Mouse (Mus musculus) lung, embryonic 15.5 days (tissue): ENCODE data around the gene Mchr1. TPM values are rescaled to one million over a fixed set of nuclear protein-coding genes. Genes with fewer than 3 reads are reported as not detected.

Experiments
- ATAC-seq: fragments of 200-750 bp; cut with Nextera tagmentation; 2 replicates; pipeline ENCODE4 v1.8.0; 2017; ENCODE audit warnings: moderate number of reproducible peaks, borderline replicate concordance; ENCODE audit not compliant: low FRiP score, low TSS enrichment; ENCODE audit errors: extremely low read depth
- H3K27ac ChIP-seq: fragments of 300-500 bp; sonication (generic); 2 replicates; pipeline ENCODE4 v1.5.1; 2015; ENCODE audit warnings: moderate library complexity, mild to moderate bottlenecking, inconsistent platforms
- H3K27me3 ChIP-seq: fragments of 300-500 bp; sonication (generic); 2 replicates; pipeline ENCODE4 v1.6.1; 2015; ENCODE audit warnings: inconsistent platforms
- H3K36me3 ChIP-seq: fragments of 300-500 bp; sonication (generic); 2 replicates; pipeline ENCODE4 v1.6.1; 2015; ENCODE audit warnings: inconsistent platforms
- H3K4me1 ChIP-seq: fragments of 300-500 bp; sonication (generic); 2 replicates; pipeline ENCODE4 v1.6.1; 2015; ENCODE audit warnings: inconsistent platforms
- H3K4me2 ChIP-seq: fragments of 300-500 bp; sonication (generic); 2 replicates; pipeline ENCODE4 v1.6.1; 2015; ENCODE audit warnings: inconsistent platforms, mild to moderate bottlenecking, moderate library complexity
- H3K4me3 ChIP-seq: fragments of 300-500 bp; sonication (generic); 2 replicates; pipeline ENCODE4 v1.5.1; 2015; ENCODE audit warnings: mild to moderate bottlenecking, inconsistent platforms
- H3K9ac ChIP-seq: fragments of 300-500 bp; sonication (generic); 2 replicates; pipeline ENCODE4 v1.6.1; 2015; ENCODE audit warnings: inconsistent platforms
- H3K9me3 ChIP-seq: fragments of 300-500 bp; sonication (generic); 2 replicates; pipeline ENCODE4 v1.6.1; 2016; ENCODE audit warnings: inconsistent platforms
- WGBS: fragments of 180-500 bp; shearing (Covaris S2); methylation state at CpG from one replicate; pipeline ENCODE4 v1.1.7; 2015; 5-methylcytosine and 5-hydroxymethylcytosine counted together
- polyA plus RNA-seq: library from polyadenylated mRNA; unstranded; fragments of >200 nt; fragmentation: Nextera tagmentation; extraction: Ambion mirVana; gene quantifications from 2 replicates; pipeline ENCODE4 v1.2.1, GENCODE M21; 2015

The Mchr1 gene
- polyA plus RNA-seq, 1 experiment from 2014 or later: 1.1 TPM

DNA sequence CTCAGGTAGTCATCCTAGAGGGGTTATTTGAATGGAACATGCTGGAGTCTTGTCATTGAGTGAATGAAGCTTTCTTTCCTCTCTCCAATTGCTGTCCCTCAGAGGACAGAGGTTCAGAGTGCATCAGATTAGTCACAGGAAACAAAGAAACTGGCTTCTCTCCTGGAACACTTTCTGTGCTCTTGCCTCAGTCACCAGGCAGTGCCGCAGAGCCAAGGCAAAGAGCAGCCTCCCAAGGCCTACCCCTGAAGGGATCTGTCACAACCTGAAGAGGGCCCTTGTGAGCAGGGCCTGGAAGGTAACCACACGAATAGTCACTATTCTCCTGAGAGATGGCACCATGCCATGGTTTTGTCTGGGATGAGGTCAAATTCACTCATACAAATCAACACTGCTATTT, 18.3 kb downstream of the Mchr1 start:
- Histone ChIP-seq H3K9ac (no peak overlapping the region), H3K9me3 (no peaks in the 10 kb centered on the region), H3K36me3 (no peaks in the 10 kb centered on the region), H3K4me1 (peaks cover 14% of the 10 kb centered on the region), H3K27ac (no peak overlapping the region), H3K4me3 (no peak overlapping the region), H3K4me2 (no peak overlapping the region), H3K27me3 (no peaks in the 10 kb centered on the region)
- WGBS: 73% methylated on average over 2 of the region's 2 CpGs
- ATAC-seq: no peak

DNA sequence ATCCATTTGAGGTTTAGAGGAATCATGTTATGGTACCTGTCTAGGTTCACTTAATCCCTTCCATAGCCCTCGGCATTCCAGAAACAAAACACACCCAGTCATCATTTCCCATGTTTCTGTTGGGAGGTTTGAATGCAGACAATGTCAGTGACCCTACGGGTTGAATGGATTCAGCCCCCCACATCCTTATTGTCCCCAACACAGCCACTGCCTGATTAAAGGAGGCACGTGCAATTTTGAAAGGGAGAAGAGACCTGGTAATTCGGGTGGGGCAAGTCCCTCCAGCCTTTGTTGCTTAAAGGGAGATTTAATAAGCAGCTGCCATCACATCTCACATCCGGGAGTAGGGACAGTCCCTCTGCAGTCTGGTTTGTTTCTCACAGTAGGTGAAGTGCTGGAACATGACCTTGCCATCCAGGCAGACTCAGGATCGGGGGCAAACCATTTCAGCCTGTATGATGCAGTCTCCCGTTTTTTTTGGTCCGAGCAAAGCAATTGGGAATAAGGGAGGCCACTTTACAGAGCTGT, 18.9 kb downstream of the Mchr1 start:
- Histone ChIP-seq H3K27ac (no peak overlapping the region), H3K36me3 (no peaks in the 10 kb centered on the region), H3K27me3 (no peaks in the 10 kb centered on the region), H3K4me3 (no peak overlapping the region), H3K9ac (no peak overlapping the region), H3K4me2 (no peak overlapping the region), H3K4me1 (peaks cover 9% of the 10 kb centered on the region), H3K9me3 (no peaks in the 10 kb centered on the region)
- no peak for ATAC-seq
- WGBS: 66% methylated on average over 8 of the region's 8 CpGs

DNA sequence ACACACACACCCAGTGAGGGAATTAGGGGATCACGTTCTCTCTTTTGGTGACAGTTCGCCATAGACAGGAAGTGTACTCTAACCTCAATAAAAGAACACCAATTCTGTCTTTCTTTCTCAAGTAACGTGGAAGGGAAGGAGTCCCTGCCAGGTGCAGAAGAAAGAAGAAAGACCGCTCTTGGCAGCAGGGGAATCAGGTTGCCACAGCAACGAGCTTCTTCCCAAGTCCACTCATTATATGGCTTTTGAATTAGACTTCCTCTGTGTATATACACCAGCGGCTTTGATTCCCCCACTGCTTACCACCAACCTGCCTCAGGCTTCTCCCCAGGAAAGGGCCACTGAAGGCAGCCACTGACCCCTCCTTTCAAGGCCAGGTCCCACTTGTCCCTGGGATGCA, 19.8 kb downstream of the Mchr1 start:
- Histone ChIP-seq H3K4me1 (peaks cover 7% of the 10 kb centered on the region; the same call in 1 of the 2 replicates), H3K27ac (no peak overlapping the region), H3K4me3 (no peak overlapping the region), H3K27me3 (no peaks in the 10 kb centered on the region), H3K9me3 (no peaks in the 10 kb centered on the region), H3K4me2 (no peak overlapping the region), H3K36me3 (no peaks in the 10 kb centered on the region), H3K9ac (no peak overlapping the region)
- ATAC-seq: no peak
- WGBS: 42% methylated on average over 6 of the region's 6 CpGs

DNA sequence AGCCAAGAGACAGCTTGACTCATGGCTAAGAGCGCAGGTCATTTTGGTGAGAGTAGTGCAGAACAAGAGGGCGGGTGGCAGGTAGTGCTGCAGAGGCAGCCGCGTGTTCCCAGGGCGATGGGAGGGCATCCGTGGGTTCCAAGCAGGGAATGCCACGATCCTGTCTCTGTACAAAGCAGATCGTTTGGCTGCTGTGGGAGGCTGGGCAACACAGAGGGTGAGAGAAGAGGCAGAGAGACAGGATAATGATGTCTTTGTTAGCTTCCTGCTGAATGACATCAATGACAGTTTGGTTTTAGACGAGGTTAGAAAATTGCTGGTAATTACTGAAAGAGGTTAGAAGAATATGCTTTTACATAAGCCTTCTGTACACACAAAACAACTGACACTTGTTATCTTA, 23.0 kb downstream of the Mchr1 start:
- H3K27ac ChIP-seq: no peak overlapping the region
- no peaks in the 10 kb centered on the region for H3K9me3 ChIP-seq
- no peak overlapping the region for H3K4me2 ChIP-seq
- H3K4me1 ChIP-seq: no peaks in the 10 kb centered on the region; the same call in 1 of the 2 replicates
- no peaks in the 10 kb centered on the region for H3K27me3 ChIP-seq
- no peak for ATAC-seq
- H3K4me3 ChIP-seq: no peak overlapping the region
- no peaks in the 10 kb centered on the region for H3K36me3 ChIP-seq
- H3K9ac ChIP-seq: no peak overlapping the region
- WGBS: 54% methylated on average over 9 of the region's 9 CpGs

DNA sequence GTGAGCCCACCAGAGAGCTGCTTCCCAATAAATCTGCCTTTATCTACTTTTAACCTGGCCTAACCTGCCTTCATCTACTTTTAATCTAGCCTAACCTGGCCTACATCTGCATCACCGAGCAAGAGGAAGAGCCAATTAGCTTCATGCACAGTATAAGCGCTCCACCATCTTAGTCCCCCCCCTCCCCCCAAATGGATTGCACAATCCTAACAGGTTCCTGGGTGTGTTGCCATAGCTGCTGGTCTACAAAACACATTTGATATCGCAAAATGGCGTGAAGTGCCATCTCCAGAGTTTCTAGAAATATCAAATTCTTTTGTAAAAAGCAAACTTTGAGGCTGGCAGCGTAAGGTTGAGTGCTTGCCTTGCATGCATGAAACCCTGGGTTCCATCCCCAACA, 24.0 kb downstream of the Mchr1 start:
- Histone ChIP-seq H3K27me3 (no peaks in the 10 kb centered on the region), H3K27ac (no peak overlapping the region), H3K4me1 (peaks cover 6% of the 10 kb centered on the region), H3K36me3 (no peaks in the 10 kb centered on the region), H3K9me3 (no peaks in the 10 kb centered on the region), H3K4me2 (no peak overlapping the region), H3K4me3 (no peak overlapping the region), H3K9ac (no peak overlapping the region)
- WGBS: 81% methylated on average over 5 of the region's 5 CpGs
- no peak for ATAC-seq

DNA sequence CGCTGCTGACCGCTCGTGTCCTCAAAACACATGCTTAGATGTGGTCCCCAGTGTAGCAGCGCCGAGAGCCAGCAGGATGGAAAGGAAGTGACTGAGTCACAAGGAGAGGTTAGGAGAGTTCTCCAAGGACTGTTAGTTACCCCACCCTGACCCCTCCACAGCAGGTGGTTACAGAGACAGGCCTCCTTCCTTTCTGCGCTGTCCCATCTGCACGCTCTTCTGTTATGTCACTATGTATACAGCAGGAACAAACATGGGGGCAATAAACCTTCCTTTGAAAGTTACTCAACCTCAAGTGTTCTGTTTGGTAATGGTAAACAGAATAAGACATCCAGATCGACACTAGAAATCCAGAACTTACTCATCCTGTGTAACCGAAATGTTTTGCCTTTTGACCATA, 24.9 kb downstream of the Mchr1 start:
- WGBS: 73% methylated on average over 9 of the region's 9 CpGs

DNA sequence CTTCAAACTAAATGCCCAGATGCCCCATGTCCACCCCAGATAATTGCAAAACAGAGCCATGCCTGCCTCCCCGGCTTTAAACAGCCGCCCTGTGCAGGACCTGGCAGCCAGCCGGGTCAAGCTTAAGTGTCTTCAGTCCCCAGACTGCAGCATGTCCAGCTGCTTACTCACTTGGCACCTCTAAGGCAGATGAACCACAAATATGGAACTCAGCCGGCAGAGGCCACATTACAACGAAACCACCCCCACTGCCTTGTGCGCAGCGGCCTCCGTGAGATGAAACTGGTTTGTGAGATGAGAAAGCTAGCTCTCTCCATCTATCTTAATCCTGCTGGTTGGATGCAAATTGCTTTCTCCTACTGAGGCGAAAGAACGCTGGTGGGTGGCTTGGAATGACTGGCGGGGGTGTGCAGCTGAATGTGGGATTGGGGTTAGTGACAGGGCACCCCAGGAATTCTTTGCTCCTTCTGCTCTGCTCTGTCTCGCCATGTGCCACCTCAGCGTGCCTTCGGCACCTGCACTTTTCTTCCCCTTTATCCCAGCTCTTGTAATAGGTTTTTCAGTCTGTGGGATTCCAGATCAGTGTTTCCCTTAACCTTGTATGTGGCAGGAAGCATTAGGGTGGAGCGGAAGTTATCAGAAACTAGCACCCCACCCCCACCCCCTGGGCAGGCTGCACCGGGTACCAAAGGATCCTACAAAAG, 29.2 kb downstream of the Mchr1 start:
- WGBS: 34% methylated on average over 16 of the region's 16 CpGs
- Histone ChIP-seq H3K9ac (no peak overlapping the region), H3K27me3 (no peaks in the 10 kb centered on the region), H3K27ac (peak overlapping the region; percentile 49; the same call in 1 of the 2 replicates), H3K4me1 (peaks cover 13% of the 10 kb centered on the region), H3K4me3 (no peak overlapping the region), H3K4me2 (no peak overlapping the region), H3K9me3 (no peaks in the 10 kb centered on the region), H3K36me3 (no peaks in the 10 kb centered on the region)
- ATAC-seq: peak; percentile 79; the same call in 1 of the 2 replicates

More for the DNA sequence above, 24.9 kb downstream of the Mchr1 start:
- Histone ChIP-seq H3K27me3 (no peaks in the 10 kb centered on the region), H3K9ac (no peak overlapping the region), H3K36me3 (no peaks in the 10 kb centered on the region), H3K4me1 (peaks cover 13% of the 10 kb centered on the region), H3K27ac (no peak overlapping the region), H3K9me3 (no peaks in the 10 kb centered on the region), H3K4me3 (no peak overlapping the region), H3K4me2 (no peak overlapping the region)
- no peak for ATAC-seq

DNA sequence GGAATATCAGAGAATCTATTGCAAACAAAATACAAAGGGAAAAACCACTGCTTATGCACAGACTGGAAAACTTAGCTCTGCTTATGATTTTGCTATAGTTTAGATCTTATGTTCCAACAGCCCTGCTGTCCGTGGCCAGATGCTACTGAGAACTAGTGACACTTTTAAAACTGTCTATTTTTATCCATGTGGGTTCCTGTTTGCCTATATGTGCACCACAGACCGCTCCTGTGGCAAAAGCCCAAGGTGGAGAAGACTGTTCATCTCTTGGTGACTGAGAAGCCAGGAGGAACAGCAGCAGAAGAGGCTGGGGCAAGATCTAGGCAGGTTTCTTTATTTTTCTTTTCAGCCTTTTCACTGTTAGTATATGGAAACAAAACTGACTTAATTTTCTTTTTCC, 32.1 kb downstream of the Mchr1 start:
- peaks cover 20% of the 10 kb centered on the region for H3K4me1 ChIP-seq
- no peak overlapping the region for H3K9ac ChIP-seq
- H3K4me3 ChIP-seq: no peak overlapping the region
- no peaks in the 10 kb centered on the region for H3K27me3 ChIP-seq
- no peak overlapping the region for H3K4me2 ChIP-seq
- no peaks in the 10 kb centered on the region for H3K9me3 ChIP-seq
- no peak for ATAC-seq
- H3K36me3 ChIP-seq: no peaks in the 10 kb centered on the region
- no peak overlapping the region for H3K27ac ChIP-seq
- 55% methylated on average over 2 of the region's 2 CpGs for WGBS

DNA sequence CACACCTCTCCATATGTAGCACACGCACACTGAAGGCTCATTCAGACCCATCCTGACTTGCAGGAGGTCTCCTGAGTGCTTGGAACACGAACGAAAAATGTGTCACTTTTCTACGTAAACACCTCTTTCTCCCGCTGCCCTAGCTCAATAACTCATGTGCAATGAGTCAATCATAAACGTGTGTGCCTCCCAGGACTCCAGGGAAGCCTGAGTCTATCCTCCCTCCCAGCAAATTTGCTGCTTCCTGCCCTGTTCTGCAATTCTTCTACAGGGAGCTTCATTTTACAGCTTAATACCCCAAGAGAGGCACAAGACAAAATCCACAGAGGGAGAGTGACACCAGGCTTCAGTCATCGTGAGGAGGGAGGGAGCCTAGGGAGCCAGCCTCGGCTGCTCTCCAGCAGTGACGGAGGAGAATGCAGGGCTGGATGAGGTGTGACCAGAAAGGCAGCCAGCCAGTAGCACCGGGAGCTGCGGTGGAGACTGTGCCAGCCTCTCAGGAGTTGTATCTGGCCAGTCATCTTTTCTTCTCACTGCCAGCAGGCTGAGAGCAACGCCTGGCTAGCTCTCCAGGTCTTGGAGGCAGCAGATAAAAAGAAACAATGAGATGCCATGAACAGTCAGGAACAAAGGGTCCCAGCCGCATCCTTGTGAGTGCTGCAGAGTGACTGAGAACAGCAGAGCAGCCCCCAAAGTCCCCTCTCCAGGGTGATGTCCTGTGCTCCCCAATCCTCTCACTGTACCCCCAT, 37.2 kb downstream of the Mchr1 start:
- peak overlapping the region; percentile 85 for H3K27ac ChIP-seq
- 10% methylated on average over 13 of the region's 13 CpGs for WGBS
- H3K36me3 ChIP-seq: no peaks in the 10 kb centered on the region
- peaks cover 21% of the 10 kb centered on the region for H3K4me1 ChIP-seq
- peak overlapping the region; percentile 32 for H3K4me2 ChIP-seq
- no peak overlapping the region for H3K4me3 ChIP-seq
- no peaks in the 10 kb centered on the region for H3K27me3 ChIP-seq
- no peaks in the 10 kb centered on the region for H3K9me3 ChIP-seq
- H3K9ac ChIP-seq: no peak overlapping the region
- ATAC-seq: peak; percentile 75

DNA sequence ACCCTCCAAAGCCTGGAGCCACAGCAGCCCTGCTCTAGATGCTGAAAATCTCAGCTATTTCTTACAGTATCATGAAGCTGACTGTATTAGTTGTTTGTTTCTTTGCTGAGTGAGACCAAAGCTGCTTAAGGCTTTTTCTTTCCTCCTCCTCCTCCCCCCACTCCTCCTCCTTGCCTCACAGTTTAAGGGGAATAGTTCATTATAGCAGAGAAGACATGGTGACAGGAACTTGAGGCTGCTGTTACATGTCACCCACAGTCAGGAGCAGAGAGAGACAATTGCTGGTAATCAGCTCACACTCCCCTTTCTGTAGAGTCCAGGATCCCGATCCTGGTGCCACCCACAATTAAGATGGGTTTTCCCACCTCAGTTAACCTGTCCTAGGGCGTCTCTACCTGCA, 38.1 kb downstream of the Mchr1 start:
- ATAC-seq: peak; percentile 85
- H3K9me3 ChIP-seq: no peaks in the 10 kb centered on the region
- 37% methylated on average over 2 of the region's 2 CpGs for WGBS
- H3K27me3 ChIP-seq: no peaks in the 10 kb centered on the region
- H3K36me3 ChIP-seq: no peaks in the 10 kb centered on the region
- no peak overlapping the region for H3K9ac ChIP-seq
- peak overlapping the region; percentile 85 for H3K27ac ChIP-seq
- no peak overlapping the region for H3K4me3 ChIP-seq
- peaks cover 25% of the 10 kb centered on the region for H3K4me1 ChIP-seq
- no peak overlapping the region for H3K4me2 ChIP-seq

DNA sequence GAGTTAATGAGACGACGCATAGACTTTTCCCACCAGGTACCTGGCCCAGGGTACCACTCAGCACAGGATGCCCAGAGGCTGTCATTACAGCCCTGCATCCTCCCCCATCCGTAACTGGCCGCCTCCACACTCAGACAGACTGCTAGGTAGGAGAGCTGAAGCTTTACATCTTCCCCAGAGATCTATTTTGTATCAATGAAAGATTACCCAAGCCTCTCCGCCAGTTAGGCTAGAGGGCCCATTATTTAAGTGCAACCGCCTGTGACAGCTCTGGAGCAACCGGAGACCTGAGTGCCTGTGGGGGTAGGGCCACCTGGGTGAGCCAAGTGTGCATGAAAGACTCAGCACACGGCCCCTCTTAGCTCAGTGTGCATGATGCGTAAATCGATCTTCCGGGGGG, 42.6 kb downstream of the Mchr1 start:
- Histone ChIP-seq H3K9ac (no peak overlapping the region), H3K36me3 (no peaks in the 10 kb centered on the region), H3K4me3 (no peak overlapping the region), H3K4me1 (peaks cover 13% of the 10 kb centered on the region; the same call in 1 of the 2 replicates), H3K9me3 (no peaks in the 10 kb centered on the region), H3K4me2 (no peak overlapping the region), H3K27ac (no peak overlapping the region), H3K27me3 (no peaks in the 10 kb centered on the region)
- WGBS: 24% methylated on average over 11 of the region's 11 CpGs
- no peak for ATAC-seq

DNA sequence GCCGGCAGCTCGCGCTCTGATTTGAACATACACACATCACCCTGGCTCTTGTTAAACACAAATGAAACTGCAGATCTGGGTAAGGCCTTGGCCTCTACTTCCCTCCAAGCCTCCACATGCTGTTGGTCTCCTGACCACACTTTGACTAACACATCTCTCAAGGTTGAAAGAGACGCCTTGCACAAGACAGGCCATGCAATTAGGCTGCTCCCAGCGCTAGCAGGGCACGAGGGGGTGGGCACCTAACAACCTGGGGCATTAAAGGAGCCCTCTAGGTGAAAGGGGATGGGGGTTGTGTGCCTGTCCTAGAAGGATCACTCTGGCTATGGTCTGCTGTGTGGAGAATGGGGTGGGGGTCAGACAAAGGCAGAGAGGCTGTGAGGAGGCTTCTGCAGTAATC, 43.4 kb downstream of the Mchr1 start:
- no peak for ATAC-seq
- Histone ChIP-seq H3K4me1 (0 out of 2 replicates have a peak, but pooled peaks cover 8% of the 10 kb centered on the region), H3K4me3 (no peak overlapping the region), H3K36me3 (no peaks in the 10 kb centered on the region), H3K4me2 (no peak overlapping the region), H3K27ac (no peak overlapping the region), H3K9me3 (no peaks in the 10 kb centered on the region), H3K9ac (no peak overlapping the region), H3K27me3 (no peaks in the 10 kb centered on the region)
- 82% methylated on average over 6 of the region's 6 CpGs for WGBS
